Mouse (Mus musculus): ENCODE data around the gene Idi2. TPM values are rescaled to one million over a fixed set of nuclear protein-coding genes. Genes with fewer than 3 reads are reported as not detected.
"Not testable (repeated sequence)": the region's sequence is repeated elsewhere in the genome, so short reads cannot be mapped to it uniquely, and the experiment has no call there.

The Idi2 gene
- total and polyA plus RNA-seq, 3 experiments = 0.07 TPM; not detected in 2

GRCm38 (mm10) chr13:8962266-8962665 lies 9.6 kb downstream of the Idi2 start:
- H3K4me3 ChIP-seq (ENCODE audit: control insufficient read depth in 1 of 2, insufficient read depth in 1 of 2, low read depth in 2 of 2, low read length in 2 of 2); H3K27ac ChIP-seq (ENCODE audit: control insufficient read depth, low read depth, low read length); DNase-seq (ENCODE audit: low read depth, low spot score); H3K9me3 ChIP-seq (replicated peaks; ENCODE audit: insufficient read depth, low read length); H3K79me2 ChIP-seq (ENCODE audit: control insufficient read depth, insufficient read depth, low read length, poor library complexity); H3K27me3 ChIP-seq (ENCODE audit: control insufficient read depth in 1 of 2, insufficient read depth in 2 of 2, low read length in 2 of 2); H3K36me3 ChIP-seq (ENCODE audit: control insufficient read depth in 1 of 2, insufficient read depth in 2 of 2, low read length in 2 of 2); H3K4me1 ChIP-seq (ENCODE audit: control insufficient read depth in 1 of 2, insufficient read depth in 2 of 2, low read length in 2 of 2); H3K9ac ChIP-seq (ENCODE audit: control insufficient read depth, low read depth, low read length, poor library complexity, severe bottlenecking): not testable (repeated sequence)

GRCm38 (mm10) chr13:8965224-8965623 lies 12.6 kb downstream of the Idi2 start:
- no peaks in the 10 kb centered on the region for H3K9me3 ChIP-seq (replicated peaks; ENCODE audit: insufficient read depth, low read length)
- DNase-seq (ENCODE audit: low read depth, low spot score) = no peak
- no peak for TF ChIP-seq HCFC1 (IDR thresholded peaks at IDR 0.05; ENCODE audit: low read depth, low read length)
- TF ChIP-seq TCF12 (IDR thresholded peaks at IDR 0.05; ENCODE audit: low read depth, low read length) = no peak
- TF ChIP-seq CHD2 (IDR thresholded peaks at IDR 0.05; ENCODE audit: low read length) = no peak
- TF ChIP-seq CHD1 (IDR thresholded peaks at IDR 0.05; ENCODE audit: low read depth, low read length) = no peak
- TF ChIP-seq ZMIZ1 (IDR thresholded peaks at IDR 0.05; ENCODE audit: low read depth, low read length) = no peak
- no peak for TF ChIP-seq POLR2A (IDR thresholded peaks at IDR 0.05; ENCODE audit: control insufficient read depth in 1 of 2, insufficient read depth in 1 of 2, low read depth in 1 of 2, low read length in 2 of 2, poor library complexity in 1 of 2)
- TF ChIP-seq MYC (IDR thresholded peaks at IDR 0.05; ENCODE audit: low read depth, low read length) = no peak
- no peak for TF ChIP-seq E2F4 (IDR thresholded peaks at IDR 0.05; ENCODE audit: borderline replicate concordance, low read depth, low read length)
- no peak for TF ChIP-seq POLR2AphosphoS5 (IDR thresholded peaks at IDR 0.05; ENCODE audit: borderline replicate concordance, low read depth, low read length)
- no peak for TF ChIP-seq SIN3A (IDR thresholded peaks at IDR 0.05; ENCODE audit: low read length)
- TF ChIP-seq UBTF (IDR thresholded peaks at IDR 0.05; ENCODE audit: borderline replicate concordance, insufficient read depth, low read depth, low read length) = no peak
- no peak for TF ChIP-seq TBP (IDR thresholded peaks at IDR 0.05; ENCODE audit: low read depth, low read length)
- no peak for TF ChIP-seq MAZ (IDR thresholded peaks at IDR 0.05; ENCODE audit: low read depth, low read length)
- TF ChIP-seq BHLHE40 (IDR thresholded peaks at IDR 0.05; ENCODE audit: borderline replicate concordance, low read depth, low read length) = no peak
- no peak for TF ChIP-seq ETS1 (IDR thresholded peaks at IDR 0.05; ENCODE audit: low read depth, low read length)
- TF ChIP-seq MEF2A (IDR thresholded peaks at IDR 0.05; ENCODE audit: extremely low read depth, insufficient replicate concordance, low read depth, low read length, poor library complexity, severe bottlenecking) = no peak
- no peak for TF ChIP-seq MYB (IDR thresholded peaks at IDR 0.05; ENCODE audit: low read depth, low read length)
- H3K9ac ChIP-seq (ENCODE audit: control insufficient read depth, low read depth, low read length, poor library complexity, severe bottlenecking) = no peak overlapping the region
- H3K27me3 ChIP-seq (ENCODE audit: control insufficient read depth in 1 of 2, insufficient read depth in 2 of 2, low read length in 2 of 2) = no peaks in the 10 kb centered on the region
- H3K27ac ChIP-seq (ENCODE audit: control insufficient read depth, low read depth, low read length) = no peak overlapping the region
- no peaks in the 10 kb centered on the region for H3K4me1 ChIP-seq (ENCODE audit: control insufficient read depth in 1 of 2, insufficient read depth in 2 of 2, low read length in 2 of 2)
- H3K79me2 ChIP-seq (ENCODE audit: control insufficient read depth, insufficient read depth, low read length, poor library complexity) = no peaks in the 10 kb centered on the region
- H3K36me3 ChIP-seq (ENCODE audit: control insufficient read depth in 1 of 2, insufficient read depth in 2 of 2, low read length in 2 of 2) = peaks cover 0 to 13% of the 10 kb centered on the region in 2 experiments; a peak in 2 of 4 replicates
- no peak overlapping the region for H3K4me3 ChIP-seq (ENCODE audit: control insufficient read depth in 1 of 2, insufficient read depth in 1 of 2, low read depth in 2 of 2, low read length in 2 of 2)
